11 mouse cellular contexts compared by ENCODE assay signal in genomic region chr10:7124993-7125392, GRCm38 (mm10).
DNase-seq lines count a peak whose midpoint lies in the region; ATAC-seq and TF ChIP-seq lines count a peak whose summit lies in the region.
"Had no signal": no experiment of that assay in that cellular context is flagged by ENCODE, and none has a peak within 500 bp of the region (broad histone marks: within the 10 kb centered on the region; RNA-seq: fewer than 3 reads in every experiment).

No protein-coding gene starts in this region.

- WGBS in liver, embryonic 11.5 days = 87% methylated on average over 7 of the region's 7 CpGs

- dilution Hi-C loops in CH12.LX (cut with MboI; ENCODE audit: extremely low pct_ligation_motif_present, extremely low pct_unique_long_range_greater_than_20kb, low sequenced_read_pairs) = no loop called here

- no peaks in the 10 kb centered on the region for H3K79me2 ChIP-seq in CH12.LX (replicated peaks; ENCODE audit: control insufficient read depth, extremely low read depth, insufficient read depth, poor library complexity, severe bottlenecking)

- no peaks in the 10 kb centered on the region for H3K27me3 ChIP-seq in CH12.LX (replicated peaks)
- no peaks in the 10 kb centered on the region for H3K27me3 ChIP-seq in liver, embryonic 11.5 days (replicated peaks; ENCODE audit: control insufficient read depth, insufficient read depth, low read length)
- H3K27me3 ChIP-seq: neural tube, embryonic 13.5 days had no signal

- H3K4me1 ChIP-seq in CH12.LX (ENCODE audit: control insufficient read depth in 1 of 2, insufficient read depth in 2 of 2) = peaks cover 0 to 5% of the 10 kb centered on the region in 2 experiments; a peak in 2 of 4 replicates
- peaks cover 15% of the 10 kb centered on the region for H3K4me1 ChIP-seq in embryonic fibroblast, embryonic 13.5 days (ENCODE audit: control insufficient read depth, insufficient read depth, low read length)
- H3K4me1 ChIP-seq in liver, embryonic 11.5 days (replicated peaks; ENCODE audit: control insufficient read depth, insufficient read depth, low read length) = no peaks in the 10 kb centered on the region
- H3K4me1 ChIP-seq: neural tube, embryonic 13.5 days had no signal

- peak; percentile 43 for TF ChIP-seq RAD21 in CH12.LX (IDR thresholded peaks at IDR 0.05; ENCODE audit: low read depth, low read length)

- intact Hi-C loops in gastrocnemius, adult 2 months (cut with DNase I) = no loop called here
- intact Hi-C loops in left cerebral cortex, postnatal 36 days (cut with DNase I) = no loop called here

- in situ Hi-C loops in CH12.LX (cut with MboI; ENCODE audit: low pct_ligation_motif_present, low pct_unique_long_range_greater_than_20kb, low sequenced_read_pairs) = no loop called here

- H3K27ac ChIP-seq in gastrocnemius, adult 2 months = peak overlapping the region; percentile 62
- no peak overlapping the region for H3K27ac ChIP-seq in CH12.LX (ENCODE audit: insufficient read depth, low read depth)
- 0 out of 2 replicates have a peak overlapping the region, but pooled peaks have one; percentile 21 for H3K27ac ChIP-seq in embryonic fibroblast, embryonic 13.5 days (ENCODE audit: insufficient read depth, low read length)
- H3K27ac ChIP-seq in liver, embryonic 11.5 days (ENCODE audit: low read depth, low read length) = no peak overlapping the region
- H3K27ac ChIP-seq: neural tube, embryonic 13.5 days had no signal

- no peaks in the 10 kb centered on the region for H3K9me3 ChIP-seq in CH12.LX (replicated peaks; ENCODE audit: low read length)
- H3K9me3 ChIP-seq in liver, embryonic 11.5 days (ENCODE audit: control insufficient read depth, low read length) = no peaks in the 10 kb centered on the region
- H3K9me3 ChIP-seq: neural tube, embryonic 13.5 days had no signal

- no peak for TF ChIP-seq POLR2A in CH12.LX (IDR thresholded peaks at IDR 0.05; ENCODE audit: low read depth, low read length)
- no peak for TF ChIP-seq POLR2A in embryonic fibroblast, embryonic 13.5 days (IDR thresholded peaks at IDR 0.05; ENCODE audit: low read depth, low read length)

- H3K36me3 ChIP-seq in CH12.LX (replicated peaks in 1 of 2; ENCODE audit: control insufficient read depth in 1 of 2, insufficient read depth in 1 of 2, low read length in 1 of 2) = peaks cover 0 to 51% of the 10 kb centered on the region in 2 experiments
- H3K36me3 ChIP-seq in liver, embryonic 11.5 days (ENCODE audit: control insufficient read depth, insufficient read depth, low read length) = peaks cover 7% of the 10 kb centered on the region; the same call in 1 of the 2 replicates
- H3K36me3 ChIP-seq: neural tube, embryonic 13.5 days had no signal

- no peak overlapping the region for H3K9ac ChIP-seq in CH12.LX (ENCODE audit: insufficient read depth, low read depth)
- H3K9ac ChIP-seq in liver, embryonic 11.5 days (ENCODE audit: low read depth, low read length) = no peak overlapping the region
- H3K9ac ChIP-seq: neural tube, embryonic 13.5 days had no signal

- ATAC-seq in liver, embryonic 11.5 days (replicated peaks; ENCODE audit: low FRiP score) = no peak

- TF ChIP-seq EP300 in CH12.LX (IDR thresholded peaks at IDR 0.05; ENCODE audit: low read length) = no peak

- no peak for DNase-seq in gastrocnemius, adult 2 months
- no peak for DNase-seq in gastrocnemius, postnatal 10 days
- no peak for DNase-seq in CH12.LX (ENCODE audit: extremely low read depth)
- DNase-seq in left cerebral cortex, postnatal 36 days (ENCODE audit: low spot score in 2 of 2) = peak; percentile 43 to 47
- DNase-seq in ovary, postnatal 36 days (ENCODE audit: low spot score) = no peak
- no peak for DNase-seq in liver, embryonic 11.5 days (ENCODE audit: low spot score)
- no peak for DNase-seq in lung, postnatal 36 days
- DNase-seq: heart, postnatal 14 days; lung, postnatal 10 days had no signal

- no peak overlapping the region for H3K4me2 ChIP-seq in CH12.LX (ENCODE audit: insufficient read depth, low read depth, poor library complexity, severe bottlenecking)
- no peak overlapping the region for H3K4me2 ChIP-seq in liver, embryonic 11.5 days
- H3K4me2 ChIP-seq: neural tube, embryonic 13.5 days had no signal

- H3K4me3 ChIP-seq in gastrocnemius, adult 2 months = no peak overlapping the region
- no peak overlapping the region for H3K4me3 ChIP-seq in CH12.LX (replicated peaks in 1 of 3; ENCODE audit: low read depth in 2 of 3, low read length in 2 of 3, poor library complexity in 1 of 3)
- H3K4me3 ChIP-seq in embryonic fibroblast, embryonic 13.5 days (ENCODE audit: insufficient read depth, low read length) = no peak overlapping the region
- H3K4me3 ChIP-seq in liver, embryonic 11.5 days (ENCODE audit: low read depth, low read length) = no peak overlapping the region
- H3K4me3 ChIP-seq: neural tube, embryonic 13.5 days had no signal

- peak; percentile 26; the same call in 1 of the 2 replicates for TF ChIP-seq CTCF in gastrocnemius, adult 2 months (IDR thresholded peaks at IDR 0.05)
- TF ChIP-seq CTCF in CH12.LX (conservative IDR thresholded peaks at IDR 0.05 in 1 of 2, IDR thresholded peaks at IDR 0.05 in 1 of 2; ENCODE audit: low read depth in 2 of 2, low read length in 2 of 2) = peak in 1 of 2 experiments; percentile 33; a peak in 2 of 4 replicates
- TF ChIP-seq CTCF in embryonic fibroblast, embryonic 13.5 days (IDR thresholded peaks at IDR 0.05; ENCODE audit: borderline replicate concordance, insufficient read depth, low read length) = no peak

TF ChIP-seq in CH12.LX, 34 proteins besides CTCF, POLR2A, EP300 and RAD21:
- TF ChIP-seq SMC3 (IDR thresholded peaks at IDR 0.05; ENCODE audit: low read depth, low read length) = peak; percentile 26; the same call in 1 of the 2 replicates
- TF ChIP-seq E2F4 (IDR thresholded peaks at IDR 0.05; ENCODE audit: insufficient replicate concordance, low read depth, low read length) = no peak
- no peak for TF ChIP-seq GABPA (IDR thresholded peaks at IDR 0.05; ENCODE audit: insufficient replicate concordance, low read depth, low read length)
- no peak for TF ChIP-seq IRF4 (IDR thresholded peaks at IDR 0.05; ENCODE audit: low read depth, low read length)
- no peak for TF ChIP-seq CHD2 (IDR thresholded peaks at IDR 0.05; ENCODE audit: low read length)
TF ChIP-seq in CH12.LX: peak in this region for 1.

Comparison
In these comparisons a context has a peak if more than half of its experiments do, and no peak if none do; other contexts are left out.
1. DNase-seq: peak in left cerebral cortex, postnatal 36 days (2 of 2); none in gastrocnemius, adult 2 months (single experiment), gastrocnemius, postnatal 10 days (single experiment), CH12.LX (single experiment), ovary, postnatal 36 days (single experiment), liver, embryonic 11.5 days (single experiment) and lung, postnatal 36 days (single experiment).
2. H3K27ac ChIP-seq: peak in gastrocnemius, adult 2 months (single experiment) and embryonic fibroblast, embryonic 13.5 days (single experiment); none in CH12.LX (single experiment) and liver, embryonic 11.5 days (single experiment).